Mouse (Mus musculus): ENCODE data around the gene Iqcj. TPM values are rescaled to one million over a fixed set of nuclear protein-coding genes. Genes with fewer than 3 reads are reported as not detected.
"Not testable (repeated sequence)": the region's sequence is repeated elsewhere in the genome, so short reads cannot be mapped to it uniquely, and the experiment has no call there.

Gene Iqcj
- total RNA-seq, 2 experiments from 2014 or later, result not detected

DNA sequence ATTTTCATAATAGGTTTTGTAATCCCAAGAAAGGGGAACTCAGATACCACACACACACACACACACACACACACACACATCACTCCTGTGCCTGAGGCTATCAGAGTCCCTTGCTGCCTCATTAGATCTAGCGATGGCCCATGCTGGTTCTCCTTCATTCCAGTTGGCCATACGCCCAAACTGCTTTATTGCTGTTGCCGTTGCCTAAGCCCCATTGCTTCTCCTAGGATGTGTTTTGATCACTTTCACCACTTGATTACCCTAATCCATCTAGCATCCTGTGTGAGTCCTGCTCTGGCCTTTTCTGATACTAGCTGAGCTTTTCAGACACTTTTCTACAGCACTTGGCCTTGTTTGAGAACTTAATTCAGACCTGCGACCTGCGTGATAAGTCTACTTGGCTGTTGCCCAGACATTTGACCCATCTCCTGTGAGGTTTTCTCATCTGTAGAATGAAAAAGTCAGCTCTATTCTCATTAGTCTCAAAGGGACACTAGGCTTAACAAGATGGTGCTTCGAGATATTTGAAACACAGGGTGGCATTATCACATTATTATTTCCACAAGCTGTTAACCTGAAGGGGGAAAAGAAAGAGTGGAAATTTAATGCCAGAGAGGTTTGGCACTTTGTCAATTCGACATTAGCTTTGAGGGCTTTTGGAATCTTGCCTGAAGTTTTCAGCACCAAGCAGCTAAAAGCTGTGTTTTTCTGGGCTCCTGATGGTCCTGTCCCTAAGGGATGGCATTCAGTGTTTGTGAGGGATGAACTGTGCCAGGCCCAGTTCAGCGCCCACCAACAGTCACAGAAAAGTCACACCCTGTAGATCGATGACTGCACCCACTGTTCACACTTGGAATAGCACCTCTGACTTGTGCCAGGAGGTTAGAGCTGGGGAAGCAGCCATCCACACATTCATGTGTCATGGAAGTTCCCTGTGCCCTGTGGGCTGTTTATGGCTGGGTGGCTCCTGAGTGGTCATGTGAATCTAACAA, 179.7 kb downstream of the Iqcj start:
- DNase-seq, result no peak

DNA sequence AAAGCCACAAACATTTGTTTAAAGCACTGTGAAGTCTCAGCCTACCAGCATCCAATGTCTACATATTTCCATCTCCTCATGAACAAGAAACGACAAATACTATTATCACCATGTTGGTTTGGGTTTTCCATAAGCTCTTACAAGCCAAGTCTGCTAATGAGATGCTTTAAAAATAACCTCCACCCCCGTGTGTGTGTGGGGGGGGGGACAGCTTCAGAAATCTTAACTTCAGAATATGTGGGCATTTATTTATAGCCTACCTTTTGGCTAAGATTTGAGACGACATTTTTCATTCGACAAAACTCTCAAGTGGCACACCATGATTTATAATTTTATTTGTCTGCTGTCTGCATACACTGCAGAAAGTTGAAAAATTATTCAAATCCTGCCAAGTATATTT, 185.4 kb downstream of the Iqcj start:
- no peak for DNase-seq

DNA sequence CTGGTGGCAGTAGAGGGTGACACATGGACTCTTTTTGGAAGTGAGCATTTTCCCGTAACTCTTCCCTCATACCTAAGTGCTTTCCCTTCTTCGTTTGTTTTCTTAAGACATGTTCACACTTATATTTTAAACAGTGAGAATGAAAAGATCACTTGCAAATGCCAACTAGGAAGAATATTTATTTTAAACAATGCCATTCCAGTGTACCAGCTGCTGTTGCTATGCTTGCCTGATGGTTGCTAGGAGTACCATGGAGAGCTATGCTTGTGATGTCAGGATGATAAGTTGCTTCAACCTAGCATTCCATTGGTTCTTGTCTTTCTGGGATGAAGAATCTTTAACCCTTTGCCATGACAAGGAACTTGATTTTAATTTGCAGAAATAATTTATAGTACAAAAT, 193.0 kb downstream of the Iqcj start:
- no peak for DNase-seq

DNA sequence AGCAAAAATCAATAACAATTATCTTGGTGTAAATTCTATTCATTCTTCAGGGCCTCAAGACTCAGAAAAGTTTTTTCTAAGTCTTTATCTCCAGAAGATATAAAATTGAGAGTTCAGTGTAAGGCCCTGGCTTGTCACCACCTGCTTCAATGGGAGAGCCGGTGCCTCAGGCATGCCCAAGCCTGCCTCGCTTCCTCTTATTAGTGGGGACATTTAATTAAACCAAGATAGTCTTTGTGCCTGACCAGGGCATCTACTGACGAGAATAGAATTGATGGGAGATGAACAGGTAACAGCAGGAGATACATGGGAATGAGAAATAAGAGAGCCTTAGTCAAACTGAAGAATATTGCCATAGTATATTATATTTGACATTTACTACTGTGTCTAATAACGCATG, 200.1 kb downstream of the Iqcj start:
- no peak for DNase-seq

DNA sequence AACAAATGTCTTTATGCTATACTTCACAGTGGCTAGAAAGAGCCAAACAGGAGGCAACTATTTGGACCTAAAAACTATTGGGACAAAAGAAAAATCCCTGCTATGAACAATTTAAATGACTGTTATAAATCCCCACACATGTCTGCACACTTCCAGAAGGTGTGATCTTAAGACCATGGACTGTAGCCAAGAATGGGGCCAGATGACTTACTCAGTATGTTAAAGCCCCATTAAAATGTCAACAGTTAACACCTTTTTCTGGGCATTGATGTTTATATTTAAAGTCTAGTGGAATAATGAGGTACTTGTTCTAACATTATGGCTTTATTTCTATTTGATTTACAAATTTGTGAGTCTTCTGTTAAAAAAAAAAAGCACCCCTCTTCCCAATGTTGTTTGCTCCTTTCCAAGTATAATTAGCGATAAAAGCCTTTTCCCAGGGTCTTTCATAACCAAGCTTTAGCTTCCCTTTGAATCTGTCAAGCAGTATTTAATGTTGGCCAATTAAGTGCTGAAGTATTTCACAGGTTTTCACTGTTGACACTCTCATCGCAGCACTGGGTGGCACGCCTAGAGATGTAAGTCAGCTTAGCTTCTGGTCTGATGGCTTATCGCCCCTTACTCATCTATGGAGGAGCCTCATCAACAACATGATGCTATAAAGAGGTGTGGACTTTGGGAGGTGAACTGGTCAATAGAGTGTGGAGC, 204.9 kb downstream of the Iqcj start:
- no peak for DNase-seq

DNA sequence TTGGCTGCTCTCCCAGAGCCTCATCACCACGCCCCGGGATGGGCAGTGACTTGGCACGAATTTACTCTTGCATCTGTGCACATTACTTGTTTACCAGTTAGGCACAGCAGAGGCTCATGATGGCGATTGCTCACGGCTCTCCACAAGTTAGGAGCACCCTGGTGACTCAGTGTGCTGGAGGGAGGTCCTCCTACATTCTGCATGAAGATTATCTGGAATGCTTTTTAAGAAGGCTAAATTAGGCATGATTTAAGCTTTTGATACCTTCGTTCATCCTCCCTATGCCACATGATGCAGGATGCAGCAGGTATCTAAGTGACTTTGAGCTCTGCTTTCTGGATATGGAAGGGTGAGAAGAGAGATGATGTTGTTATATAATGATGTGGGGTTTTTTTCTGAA, 207.5 kb downstream of the Iqcj start:
- not testable (repeated sequence) for DNase-seq

DNA sequence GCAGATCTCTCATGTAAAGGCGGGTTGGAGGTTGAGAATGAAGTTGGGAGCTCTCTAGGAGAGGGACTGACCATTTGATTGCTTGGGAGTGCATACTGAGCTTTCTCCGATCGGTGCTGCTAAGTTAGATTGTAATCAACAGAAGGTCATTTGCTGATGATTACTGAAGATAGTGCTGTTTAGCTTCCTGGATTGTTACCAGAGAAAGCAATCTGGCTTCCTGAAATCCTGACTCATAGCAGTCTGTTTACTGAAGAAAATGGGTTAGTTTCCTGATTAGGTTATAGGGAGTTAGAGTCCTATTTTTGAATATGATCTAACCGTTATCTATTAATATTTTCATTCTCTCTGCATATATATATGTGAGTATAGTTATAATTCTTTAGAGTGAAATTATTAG, 209.3 kb downstream of the Iqcj start:
- no peak for DNase-seq

DNA sequence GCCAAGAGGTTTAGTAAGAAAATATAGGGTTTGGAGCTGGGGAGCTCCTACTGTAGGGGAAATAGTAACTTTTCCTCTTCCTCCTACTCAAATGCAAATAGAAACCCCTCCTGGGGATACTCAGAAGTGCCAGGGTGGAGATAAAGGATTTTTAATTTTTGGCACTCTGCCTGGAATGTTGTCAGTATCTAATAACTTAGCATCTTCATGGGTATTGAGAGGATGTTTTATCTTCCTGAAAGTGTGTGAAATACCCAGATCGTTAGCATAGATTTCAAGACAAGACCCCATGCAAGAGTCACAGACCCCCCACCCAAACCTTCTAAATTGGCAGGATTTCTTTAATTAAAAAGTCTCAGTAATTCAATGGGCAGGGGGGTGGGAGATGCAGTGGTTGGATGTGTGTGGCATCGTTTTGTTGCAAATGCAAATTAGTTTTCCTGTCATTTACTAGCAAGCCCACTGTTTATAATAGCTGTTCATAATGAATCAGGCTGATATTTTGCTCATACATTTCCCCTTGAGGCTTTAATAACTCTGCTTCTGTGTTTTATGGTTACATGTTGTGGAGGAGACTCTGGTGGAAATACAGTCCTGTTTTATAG, 213.2 kb downstream of the Iqcj start:
- no peak for DNase-seq

Other genes starting within 250 kb of the Iqcj start
- not detected for gene Iqschfp, start within 50 bp of the Iqcj start, total RNA-seq (2021)
- 100 to 1,000 TPM; 143 to 167 TPM for gene Schip1, start 172.6 kb downstream of the Iqcj start, total RNA-seq (2021)

Data from heart, adult 18-20 months (tissue).